13 mouse cellular contexts compared by ENCODE assay signal in the genomic region with DNA sequence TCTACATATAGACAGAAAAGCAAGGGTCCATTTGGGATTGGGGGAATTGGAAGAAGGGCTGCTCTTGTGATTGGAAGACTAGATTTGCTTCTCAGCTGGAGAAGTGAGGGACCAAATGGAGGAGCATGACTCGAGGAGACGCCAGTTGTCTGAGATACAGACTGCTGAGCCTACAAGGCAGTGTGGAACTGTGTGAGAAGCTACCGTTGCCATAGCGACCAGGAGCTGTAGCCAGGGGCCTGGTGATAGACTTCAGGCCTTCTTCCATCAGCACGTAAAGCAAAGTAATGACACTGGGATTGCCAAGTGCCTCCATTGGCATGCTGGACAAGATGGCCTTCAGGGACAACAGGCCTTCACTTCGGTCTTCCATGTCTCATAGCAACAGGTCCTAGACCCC.
"Had no signal": no experiment of that assay in that cellular context is flagged by ENCODE, and none has a peak within 500 bp of the region (broad histone marks: within the 10 kb centered on the region; RNA-seq: fewer than 3 reads in every experiment).

No protein-coding gene starts in this region.

- DNase-seq: kidney, postnatal 10 days; kidney, postnatal 4 days; lung, embryonic 14.5 days; lung, postnatal 10 days; lung, postnatal 4 days; right cerebral cortex, postnatal 14 days; thymus, adult 2 months; thymus, postnatal 25 days had no signal

- H3K4me3 ChIP-seq: limb, embryonic 10.5 days; liver, embryonic 15.5 days; midbrain, embryonic 12.5 days; stomach, embryonic 15.5 days had no signal

- H3K27me3 ChIP-seq: liver, embryonic 15.5 days; midbrain, embryonic 12.5 days; stomach, embryonic 15.5 days had no signal

- H3K4me2 ChIP-seq: liver, embryonic 11.5 days; liver, embryonic 15.5 days; lung, embryonic 14.5 days; midbrain, embryonic 12.5 days; stomach, embryonic 15.5 days had no signal

- H3K9ac ChIP-seq: liver, embryonic 15.5 days; lung, embryonic 14.5 days; midbrain, embryonic 12.5 days; stomach, embryonic 15.5 days had no signal

- H3K4me1 ChIP-seq: limb, embryonic 10.5 days; stomach, embryonic 15.5 days had no signal

- H3K27ac ChIP-seq: limb, embryonic 10.5 days; liver, embryonic 15.5 days; midbrain, embryonic 12.5 days; stomach, embryonic 15.5 days had no signal

- H3K9me3 ChIP-seq: limb, embryonic 10.5 days; liver, embryonic 15.5 days; midbrain, embryonic 12.5 days; stomach, embryonic 15.5 days had no signal
